ENCODE assay signal across 13 mouse cellular contexts in genomic region chr11:41158761-41159596, GRCm38 (mm10).
A peak's percentile ranks its signal among the peaks of the same experiment; 100 is the strongest.
DNase-seq lines count a peak whose midpoint lies in the region; ATAC-seq lines count a peak whose summit lies in the region.
"Had no signal": no experiment of that assay in that cellular context is flagged by ENCODE, and none has a peak within 500 bp of the region (broad histone marks: within the 10 kb centered on the region; RNA-seq: fewer than 3 reads in every experiment).

No protein-coding gene starts in this region.

- peak; percentile 75 for ATAC-seq in forebrain, embryonic 15.5 days (replicated peaks)
- ATAC-seq in forebrain, embryonic 11.5 days (replicated peaks; ENCODE audit: low FRiP score): no peak
- no peak for ATAC-seq in kidney, embryonic 14.5 days (ENCODE audit: low FRiP score, low TSS enrichment)

- peak overlapping the region; percentile 21; the same call in 1 of the 2 replicates for H3K27ac ChIP-seq in forebrain, embryonic 15.5 days (replicated peaks)
- H3K27ac ChIP-seq in forebrain, embryonic 11.5 days (ENCODE audit: low read depth, low read length): no peak overlapping the region
- no peak overlapping the region for H3K27ac ChIP-seq in kidney, embryonic 14.5 days (ENCODE audit: low read depth, low read length)
- H3K27ac ChIP-seq: liver, embryonic 13.5 days; neural tube, embryonic 12.5 days had no signal

- H3K9me3 ChIP-seq in forebrain, embryonic 15.5 days: no peaks in the 10 kb centered on the region
- H3K9me3 ChIP-seq in forebrain, embryonic 11.5 days (ENCODE audit: control insufficient read depth, low read length): no peaks in the 10 kb centered on the region
- H3K9me3 ChIP-seq in kidney, embryonic 14.5 days (ENCODE audit: control insufficient read depth, low read length): no peaks in the 10 kb centered on the region
- H3K9me3 ChIP-seq: liver, embryonic 13.5 days; neural tube, embryonic 12.5 days had no signal

- H3K4me3 ChIP-seq in forebrain, embryonic 15.5 days: no peak overlapping the region
- H3K4me3 ChIP-seq in forebrain, embryonic 11.5 days (ENCODE audit: low read depth, low read length): no peak overlapping the region
- H3K4me3 ChIP-seq in kidney, embryonic 14.5 days (ENCODE audit: low read length): no peak overlapping the region
- H3K4me3 ChIP-seq: liver, embryonic 13.5 days; neural tube, embryonic 12.5 days had no signal

- no peak overlapping the region for H3K4me2 ChIP-seq in forebrain, embryonic 15.5 days (replicated peaks)
- no peak overlapping the region for H3K4me2 ChIP-seq in forebrain, embryonic 11.5 days (ENCODE audit: low read depth, low read length, severe bottlenecking)
- H3K4me2 ChIP-seq in kidney, embryonic 14.5 days (replicated peaks; ENCODE audit: low read depth, low read length): no peak overlapping the region
- H3K4me2 ChIP-seq: liver, embryonic 13.5 days; neural tube, embryonic 12.5 days had no signal

- H3K4me1 ChIP-seq in forebrain, embryonic 15.5 days: peaks cover 14% of the 10 kb centered on the region
- peaks cover 3% of the 10 kb centered on the region for H3K4me1 ChIP-seq in forebrain, embryonic 11.5 days (replicated peaks; ENCODE audit: control insufficient read depth, insufficient read depth, low read length)
- no peaks in the 10 kb centered on the region for H3K4me1 ChIP-seq in kidney, embryonic 14.5 days (ENCODE audit: control insufficient read depth, insufficient read depth, low read length)
- H3K4me1 ChIP-seq: liver, embryonic 13.5 days; neural tube, embryonic 12.5 days had no signal

- WGBS in forebrain, embryonic 15.5 days: 55% methylated on average over 4 of the region's 4 CpGs
- WGBS in forebrain, embryonic 11.5 days: 81% methylated on average over 4 of the region's 4 CpGs
- 80% methylated on average over 4 of the region's 4 CpGs for WGBS in kidney, embryonic 14.5 days

- H3K36me3 ChIP-seq in forebrain, embryonic 15.5 days: no peaks in the 10 kb centered on the region
- no peaks in the 10 kb centered on the region for H3K36me3 ChIP-seq in forebrain, embryonic 11.5 days (ENCODE audit: control insufficient read depth, insufficient read depth, low read length)
- H3K36me3 ChIP-seq in kidney, embryonic 14.5 days (ENCODE audit: control insufficient read depth, insufficient read depth, low read length): no peaks in the 10 kb centered on the region
- H3K36me3 ChIP-seq: liver, embryonic 13.5 days; neural tube, embryonic 12.5 days had no signal

- H3K27me3 ChIP-seq in forebrain, embryonic 15.5 days: no peaks in the 10 kb centered on the region
- H3K27me3 ChIP-seq in forebrain, embryonic 11.5 days (ENCODE audit: control insufficient read depth, insufficient read depth, low read length): no peaks in the 10 kb centered on the region
- no peaks in the 10 kb centered on the region for H3K27me3 ChIP-seq in kidney, embryonic 14.5 days (ENCODE audit: control insufficient read depth, insufficient read depth, low read length)
- H3K27me3 ChIP-seq: liver, embryonic 13.5 days; neural tube, embryonic 12.5 days had no signal

- DNase-seq in forebrain, embryonic 11.5 days (ENCODE audit: low spot score): no peak
- peak; percentile 39 for DNase-seq in Muller cell, postnatal 12 days (ENCODE audit: inconsistent ontology term)
- DNase-seq in cerebellum, adult 9-10 months: peak; percentile 96
- peak; percentile 18 to 21 for DNase-seq in layer of hippocampus, adult 8-10 months (ENCODE audit: low spot score in 2 of 2)
- DNase-seq in T-cell, adult 2 months (ENCODE audit: low spot score): no peak
- no peak for DNase-seq in thymus, adult 18-20 months
- DNase-seq: kidney, adult 8-10 months; liver, embryonic 13.5 days; right cerebral cortex, adult 18-20 months; thymus, postnatal 25 days had no signal

- H3K9ac ChIP-seq in forebrain, embryonic 15.5 days (replicated peaks): no peak overlapping the region
- H3K9ac ChIP-seq in forebrain, embryonic 11.5 days (ENCODE audit: low read length): no peak overlapping the region
- no peak overlapping the region for H3K9ac ChIP-seq in kidney, embryonic 14.5 days (ENCODE audit: low read depth, low read length)
- H3K9ac ChIP-seq: liver, embryonic 13.5 days; neural tube, embryonic 12.5 days had no signal

Comparison
In these comparisons a context has a peak if more than half of its experiments do, and no peak if none do; other contexts are left out.
1. DNase-seq: peak in Muller cell, postnatal 12 days (single experiment), cerebellum, adult 9-10 months (single experiment) and layer of hippocampus, adult 8-10 months (2 of 2); none in forebrain, embryonic 11.5 days (single experiment), T-cell, adult 2 months (single experiment) and thymus, adult 18-20 months (0 of 2).